Mouse (Mus musculus) intestine, embryonic 14.5 days (tissue): ENCODE data around the gene Rab29. TPM values are rescaled to one million over a fixed set of nuclear protein-coding genes. Genes with fewer than 3 reads are reported as not detected.

Source experiments
- polyA plus RNA-seq: library from polyadenylated mRNA; unstranded; fragments of >200 nt; fragmentation: Nextera tagmentation; extraction: Ambion mirVana; gene quantifications from 2 replicates; pipeline ENCODE4 v1.2.1, GENCODE M21; 2014

Gene Rab29
- polyA plus RNA-seq, 1 experiment from 2014 or later: 17.6 TPM

Other genes with a start within 250 kb of the Rab29 start
- 0.38 and 1.0 TPM in 2 replicates for gene Ctse, start 228.9 kb upstream of the Rab29 start, polyA plus RNA-seq
- 3.0 and 4.3 TPM in 2 replicates for gene Rab7b, start 178.5 kb upstream of the Rab29 start, polyA plus RNA-seq
- gene Slc26a9, start 123.2 kb upstream of the Rab29 start, polyA plus RNA-seq: 0.51 and 0.52 TPM in 2 replicates
- 0.71 and 1.4 TPM in 2 replicates for gene Pm20d1, start 69.8 kb upstream of the Rab29 start, polyA plus RNA-seq
- 8.4 and 8.9 TPM in 2 replicates for gene Slc41a1, start 39.7 kb upstream of the Rab29 start, polyA plus RNA-seq
- 50.5 and 52.5 TPM in 2 replicates for gene Nucks1, start 43.3 kb downstream of the Rab29 start, polyA plus RNA-seq
- gene Slc45a3, start 95.7 kb downstream of the Rab29 start, polyA plus RNA-seq: 2.1 and 2.4 TPM in 2 replicates
- gene Elk4, start 140.4 kb downstream of the Rab29 start, polyA plus RNA-seq: 26.3 and 31.0 TPM in 2 replicates
- gene Mfsd4a, start 200.8 kb downstream of the Rab29 start, polyA plus RNA-seq: 13.4 TPM in 2 replicates